Mouse (Mus musculus) kidney, adult 2 months (tissue): ENCODE results near the gene Fbln1.

Experiments
- CTCF ChIP-seq: fragments of 200-500 bp; conservative IDR thresholded peaks from 2 replicates; pipeline ENCODE4 v1.5.1; 2011; ENCODE audit warnings: low read depth, mild to moderate bottlenecking, control low read depth, low read length, moderate library complexity, mixed read lengths; ENCODE audit not compliant: insufficient read depth, insufficient read length
- POLR2A ChIP-seq: fragments of 200-500 bp; IDR thresholded peaks from one replicate; pipeline ENCODE4 v1.6.1; 2011; ENCODE audit warnings: low read depth, low read length, control low read depth

- TF ChIP-seq CTCF, result no peak
- TF ChIP-seq POLR2A, result no peak
Observed at GRCm38 (mm10) chr15:85180368-85180767, 25.4 kb upstream of the Fbln1 start.
